Mouse (Mus musculus): ENCODE results near the gene Phkg2. TPM values are rescaled to one million over a fixed set of nuclear protein-coding genes. Genes with fewer than 3 reads are reported as not detected.

Phkg2 gene
- polyA plus RNA-seq, 1 experiment from 2014 or later, result 61.6 TPM

GRCm38 (mm10) chr7:127574115-127574514, 975 bp downstream of the Phkg2 start:
- H3K27me3 ChIP-seq (ENCODE audit: control insufficient read depth, insufficient read depth, low read length), result no peaks in the 10 kb centered on the region
- H3K9me3 ChIP-seq (ENCODE audit: control insufficient read depth, low read length), result no peaks in the 10 kb centered on the region
- WGBS, result 27% methylated on average over 7 of the region's 7 CpGs
- peak overlapping the region; percentile 79 for H3K4me2 ChIP-seq (ENCODE audit: low read length)
- H3K27ac ChIP-seq (replicated peaks; ENCODE audit: low read depth, low read length), result peak overlapping the region; percentile 81
- no peak for ATAC-seq (ENCODE audit: low FRiP score, low TSS enrichment)
- H3K4me1 ChIP-seq (ENCODE audit: control insufficient read depth, insufficient read depth, low read length), result peaks cover 20% of the 10 kb centered on the region
- no peak for DNase-seq
- H3K36me3 ChIP-seq (ENCODE audit: control insufficient read depth, insufficient read depth, low read length), result peaks cover 25% of the 10 kb centered on the region
- peak overlapping the region; percentile 85 for H3K9ac ChIP-seq (replicated peaks; ENCODE audit: low read length)
- peak overlapping the region; percentile 69 for H3K4me3 ChIP-seq (replicated peaks; ENCODE audit: low read depth, low read length)

GRCm38 (mm10) chr7:127583260-127583659, 10.1 kb downstream of the Phkg2 start:
- DNase-seq, result no peak
- WGBS, result 98% methylated on average over 6 of the region's 6 CpGs
- H3K4me1 ChIP-seq (ENCODE audit: control insufficient read depth, insufficient read depth, low read length), result 0 out of 2 replicates have a peak, but pooled peaks cover 7% of the 10 kb centered on the region
- no peaks in the 10 kb centered on the region for H3K27me3 ChIP-seq (ENCODE audit: control insufficient read depth, insufficient read depth, low read length)
- H3K4me3 ChIP-seq (replicated peaks; ENCODE audit: low read depth, low read length), result no peak overlapping the region
- ATAC-seq (ENCODE audit: low FRiP score, low TSS enrichment), result no peak
- H3K9me3 ChIP-seq (ENCODE audit: control insufficient read depth, low read length), result no peaks in the 10 kb centered on the region
- no peak overlapping the region for H3K4me2 ChIP-seq (ENCODE audit: low read length)
- H3K36me3 ChIP-seq (ENCODE audit: control insufficient read depth, insufficient read depth, low read length), result peaks cover 63% of the 10 kb centered on the region
- no peak overlapping the region for H3K27ac ChIP-seq (replicated peaks; ENCODE audit: low read depth, low read length)
- H3K9ac ChIP-seq (replicated peaks; ENCODE audit: low read length), result no peak overlapping the region

GRCm38 (mm10) chr7:127585031-127585430, 11.9 kb downstream of the Phkg2 start:
- Histone ChIP-seq H3K4me3 (replicated peaks; ENCODE audit: low read depth, low read length) (no peak overlapping the region), H3K9ac (replicated peaks; ENCODE audit: low read length) (no peak overlapping the region), H3K4me2 (ENCODE audit: low read length) (no peak overlapping the region), H3K27me3 (ENCODE audit: control insufficient read depth, insufficient read depth, low read length) (no peaks in the 10 kb centered on the region), H3K36me3 (ENCODE audit: control insufficient read depth, insufficient read depth, low read length) (peaks cover 57% of the 10 kb centered on the region), H3K27ac (replicated peaks; ENCODE audit: low read depth, low read length) (no peak overlapping the region), H3K4me1 (ENCODE audit: control insufficient read depth, insufficient read depth, low read length) (peaks cover 14% of the 10 kb centered on the region; the same call in 1 of the 2 replicates), H3K9me3 (ENCODE audit: control insufficient read depth, low read length) (no peaks in the 10 kb centered on the region)
- ATAC-seq (ENCODE audit: low FRiP score, low TSS enrichment) (no peak), DNase-seq (no peak)
- 84% methylated on average over 7 of the region's 7 CpGs for WGBS

GRCm38 (mm10) chr7:127586149-127586548, 13.0 kb downstream of the Phkg2 start:
- no peak overlapping the region for H3K9ac ChIP-seq (replicated peaks; ENCODE audit: low read length)
- WGBS, result 91% methylated on average over 6 of the region's 6 CpGs
- no peaks in the 10 kb centered on the region for H3K9me3 ChIP-seq (ENCODE audit: control insufficient read depth, low read length)

GRCm38 (mm10) chr7:127587196-127587595, 14.1 kb downstream of the Phkg2 start:
- peak overlapping the region; percentile 89; the same call in 1 of the 2 replicates for H3K4me3 ChIP-seq (replicated peaks; ENCODE audit: low read depth, low read length)
- ATAC-seq (ENCODE audit: low FRiP score, low TSS enrichment) (no peak), DNase-seq (no peak)
- WGBS, result 82% methylated on average over 5 of the region's 5 CpGs
- H3K9ac ChIP-seq (replicated peaks; ENCODE audit: low read length), result no peak overlapping the region
- no peaks in the 10 kb centered on the region for H3K9me3 ChIP-seq (ENCODE audit: control insufficient read depth, low read length)
- H3K27ac ChIP-seq (replicated peaks; ENCODE audit: low read depth, low read length), result no peak overlapping the region
- peaks cover 57% of the 10 kb centered on the region for H3K36me3 ChIP-seq (ENCODE audit: control insufficient read depth, insufficient read depth, low read length)
- H3K4me2 ChIP-seq (ENCODE audit: low read length), result peak overlapping the region; percentile 89
- peaks cover 14% of the 10 kb centered on the region; the same call in 1 of the 2 replicates for H3K4me1 ChIP-seq (ENCODE audit: control insufficient read depth, insufficient read depth, low read length)
- no peaks in the 10 kb centered on the region for H3K27me3 ChIP-seq (ENCODE audit: control insufficient read depth, insufficient read depth, low read length)

More at GRCm38 (mm10) chr7:127586149-127586548, 13.0 kb downstream of the Phkg2 start:
- no peaks in the 10 kb centered on the region for H3K27me3 ChIP-seq (ENCODE audit: control insufficient read depth, insufficient read depth, low read length)
- H3K27ac ChIP-seq (replicated peaks; ENCODE audit: low read depth, low read length), result no peak overlapping the region
- H3K4me3 ChIP-seq (replicated peaks; ENCODE audit: low read depth, low read length), result no peak overlapping the region
- peaks cover 56% of the 10 kb centered on the region for H3K36me3 ChIP-seq (ENCODE audit: control insufficient read depth, insufficient read depth, low read length)
- no peak overlapping the region for H3K4me2 ChIP-seq (ENCODE audit: low read length)
- no peak for ATAC-seq (ENCODE audit: low FRiP score, low TSS enrichment)
- no peak for DNase-seq
- H3K4me1 ChIP-seq (ENCODE audit: control insufficient read depth, insufficient read depth, low read length), result peaks cover 14% of the 10 kb centered on the region; the same call in 1 of the 2 replicates

GRCm38 (mm10) chr7:127588011-127588871, 15.1 kb downstream of the Phkg2 start, which contains the start of the genes Ccdc189 and Rnf40:
TSS of gene Ccdc189 (minus strand) at chr7:127588595.
TSS of gene Rnf40 (plus strand) at chr7:127588767.
- H3K4me3 ChIP-seq (replicated peaks; ENCODE audit: low read depth, low read length), result peak within 1 kb of the TSS; percentile 89
- peak within 1 kb of the TSS; percentile 76 for H3K27ac ChIP-seq (replicated peaks; ENCODE audit: low read depth, low read length)
- H3K4me1 ChIP-seq (ENCODE audit: control insufficient read depth, insufficient read depth, low read length), result peaks cover 14% of the 10 kb centered on the region; the same call in 1 of the 2 replicates
- peak; percentile 97 for DNase-seq
- under 1% methylated on average over 50 of the region's 50 CpGs for WGBS
- H3K9ac ChIP-seq (replicated peaks; ENCODE audit: low read length), result peak within 1 kb of the TSS; percentile 74
- peak; percentile 97 for ATAC-seq (ENCODE audit: low FRiP score, low TSS enrichment)
- peak within 1 kb of the TSS; percentile 89 for H3K4me2 ChIP-seq (ENCODE audit: low read length)
- H3K9me3 ChIP-seq (ENCODE audit: control insufficient read depth, low read length), result no peaks in the 10 kb centered on the region
- no peaks in the 10 kb centered on the region for H3K27me3 ChIP-seq (ENCODE audit: control insufficient read depth, insufficient read depth, low read length)
- H3K36me3 ChIP-seq (ENCODE audit: control insufficient read depth, insufficient read depth, low read length), result peaks cover 57% of the 10 kb centered on the region

GRCm38 (mm10) chr7:127588901-127589300, 15.8 kb downstream of the Phkg2 start:
- H3K4me3 ChIP-seq (replicated peaks; ENCODE audit: low read depth, low read length), result peak overlapping the region; percentile 89
- peak overlapping the region; percentile 74 for H3K9ac ChIP-seq (replicated peaks; ENCODE audit: low read length)
- no peaks in the 10 kb centered on the region for H3K27me3 ChIP-seq (ENCODE audit: control insufficient read depth, insufficient read depth, low read length)
- H3K9me3 ChIP-seq (ENCODE audit: control insufficient read depth, low read length), result no peaks in the 10 kb centered on the region
- H3K4me2 ChIP-seq (ENCODE audit: low read length), result peak overlapping the region; percentile 89
- H3K36me3 ChIP-seq (ENCODE audit: control insufficient read depth, insufficient read depth, low read length), result peaks cover 57% of the 10 kb centered on the region
- peaks cover 14% of the 10 kb centered on the region; the same call in 1 of the 2 replicates for H3K4me1 ChIP-seq (ENCODE audit: control insufficient read depth, insufficient read depth, low read length)
- 6% methylated on average over 29 of the region's 29 CpGs for WGBS
- DNase-seq (no peak), ATAC-seq (ENCODE audit: low FRiP score, low TSS enrichment) (no peak)
- peak overlapping the region; percentile 68 for H3K27ac ChIP-seq (replicated peaks; ENCODE audit: low read depth, low read length)

- Histone ChIP-seq H3K27me3 (ENCODE audit: control insufficient read depth, insufficient read depth, low read length) (no peaks in the 10 kb centered on the region), H3K4me1 (ENCODE audit: control insufficient read depth, insufficient read depth, low read length) (peaks cover 14% of the 10 kb centered on the region; the same call in 1 of the 2 replicates), H3K36me3 (ENCODE audit: control insufficient read depth, insufficient read depth, low read length) (peaks cover 58% of the 10 kb centered on the region), H3K4me2 (ENCODE audit: low read length) (peak overlapping the region; percentile 89), H3K4me3 (replicated peaks; ENCODE audit: low read depth, low read length) (peak overlapping the region; percentile 89), H3K9ac (replicated peaks; ENCODE audit: low read length) (no peak overlapping the region), H3K27ac (replicated peaks; ENCODE audit: low read depth, low read length) (no peak overlapping the region), H3K9me3 (ENCODE audit: control insufficient read depth, low read length) (no peaks in the 10 kb centered on the region)
- ATAC-seq (ENCODE audit: low FRiP score, low TSS enrichment) (no peak), DNase-seq (no peak)
- WGBS, result 92% methylated on average over 9 of the region's 9 CpGs
Observed at GRCm38 (mm10) chr7:127589637-127590036, 16.5 kb downstream of the Phkg2 start.
